Mouse (Mus musculus): ENCODE measurements around the gene Neurl1a.
A peak's percentile ranks its signal among the peaks of the same experiment; 100 is the strongest.

The Neurl1a gene

GRCm38 (mm10) chr19:47167617-47168214, 10.9 kb upstream of the Neurl1a start:
- no peak for DNase-seq (ENCODE audit: low spot score in 2 of 2)

DNA sequence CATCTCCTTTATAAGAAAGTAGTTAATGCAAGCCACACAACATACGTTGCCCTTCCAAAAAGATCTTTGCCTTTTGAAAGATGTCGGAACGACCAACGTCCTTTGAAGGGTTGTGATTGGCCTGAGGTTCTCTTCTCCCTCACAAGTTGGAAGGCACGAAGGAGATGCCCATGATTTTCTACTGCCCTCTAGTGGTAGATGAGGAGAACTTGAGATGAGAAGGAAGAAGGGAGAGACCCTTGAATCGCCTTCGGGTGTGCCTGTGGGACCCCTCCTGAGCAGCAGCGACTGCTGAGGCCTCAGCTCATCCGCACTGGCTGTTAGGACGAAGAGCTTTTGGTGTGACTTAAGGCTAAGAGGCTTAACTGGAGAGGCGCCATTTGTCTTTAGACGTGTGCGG, 10.4 kb upstream of the Neurl1a start:
- DNase-seq (ENCODE audit: low spot score in 2 of 2), result no peak

DNA sequence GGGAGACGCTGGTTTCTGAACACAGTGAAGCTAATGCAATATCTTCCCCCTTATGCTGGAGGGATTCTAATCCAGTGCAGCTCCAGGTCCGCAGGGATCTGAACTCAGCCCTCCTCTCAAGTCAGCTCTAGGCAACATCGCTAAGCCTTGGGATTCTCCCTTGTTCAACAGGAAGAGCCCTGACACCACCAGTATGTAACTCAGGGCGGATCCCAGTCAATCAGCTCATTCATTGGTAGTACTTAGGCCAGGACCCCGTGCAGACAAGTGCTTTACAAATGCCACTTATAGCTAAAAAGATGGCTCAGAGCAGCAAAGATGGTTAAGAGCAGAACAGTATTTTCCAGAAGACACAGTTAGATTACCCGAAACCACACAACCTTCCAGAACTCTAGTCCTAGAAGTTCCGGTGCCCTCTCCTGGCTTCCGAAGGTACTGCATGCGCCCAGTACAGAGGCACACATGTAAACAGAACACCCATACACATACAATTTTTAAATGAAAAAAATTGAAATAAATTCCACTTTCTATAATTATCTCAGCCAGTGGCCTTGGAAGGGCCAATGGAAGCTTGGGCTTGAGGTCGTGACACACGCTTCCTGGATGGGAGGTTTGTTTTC, 9.7 kb upstream of the Neurl1a start:
- peak; percentile 84 to 91 for DNase-seq (ENCODE audit: low spot score in 2 of 2)

GRCm38 (mm10) chr19:47174515-47174914, 4.1 kb upstream of the Neurl1a start:
- no peak for DNase-seq (ENCODE audit: low spot score in 2 of 2)

DNA sequence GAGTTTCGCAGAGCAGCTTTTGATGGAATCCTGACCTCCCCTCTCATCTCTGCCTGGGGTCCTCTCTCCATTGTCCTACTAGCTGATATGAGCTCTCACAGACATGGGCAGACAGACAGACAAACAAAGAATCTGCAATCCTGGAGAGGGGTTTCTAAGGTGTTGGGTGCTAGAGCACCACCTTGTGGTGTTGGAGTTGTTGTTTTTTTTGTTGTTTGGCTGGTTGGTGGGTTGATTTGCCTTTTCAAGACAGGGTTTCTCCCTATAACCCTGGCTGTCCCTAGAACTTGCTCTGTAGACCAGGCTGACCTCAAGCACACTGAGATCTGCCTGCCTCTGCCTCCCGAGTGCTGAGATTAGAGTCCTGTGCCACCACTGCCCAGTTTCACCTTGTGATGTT, 3.1 kb upstream of the Neurl1a start:
- DNase-seq (ENCODE audit: low spot score in 2 of 2), result no peak

DNA sequence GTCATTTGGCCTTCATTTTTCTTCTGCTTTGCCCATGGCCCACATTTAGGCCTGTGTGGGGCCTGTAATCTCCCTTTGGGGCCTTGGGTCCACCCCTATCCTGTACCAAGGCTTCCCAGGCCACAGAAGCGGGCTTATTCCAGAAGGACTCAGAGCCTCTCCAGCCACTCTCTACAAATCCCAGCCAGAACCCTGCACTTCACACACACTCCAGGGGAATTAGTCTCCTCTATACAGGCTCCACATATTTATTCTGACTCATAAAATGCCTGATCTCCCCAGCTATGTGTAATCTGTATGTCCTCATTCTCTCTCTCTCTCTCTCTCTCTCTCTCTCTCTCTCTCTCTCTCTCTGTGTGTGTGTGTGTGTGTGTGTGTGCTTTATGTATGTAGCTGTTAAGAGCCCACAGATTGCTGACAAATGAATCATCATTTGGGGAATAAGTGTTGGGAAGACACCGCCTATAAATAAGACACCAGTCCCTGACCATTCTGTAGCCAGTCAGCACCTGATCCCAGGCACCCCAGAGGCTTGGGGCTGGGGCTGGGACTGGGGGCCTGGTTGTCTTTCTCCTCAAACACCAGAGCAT, 1.6 kb upstream of the Neurl1a start:
- no peak for DNase-seq (ENCODE audit: low spot score in 2 of 2)

- DNase-seq (ENCODE audit: low spot score in 2 of 2), result peak; percentile 54 to 61
Measured at GRCm38 (mm10) chr19:47178001-47178400, 619 bp upstream of the Neurl1a start.

- peak; percentile 63 to 69 for DNase-seq (ENCODE audit: low spot score in 2 of 2)
Measured at GRCm38 (mm10) chr19:47179272-47179809, 721 bp downstream of the Neurl1a start.

- no peak for DNase-seq (ENCODE audit: low spot score in 2 of 2)
Measured at GRCm38 (mm10) chr19:47180011-47180410, 1.4 kb downstream of the Neurl1a start.

- no peak for DNase-seq (ENCODE audit: low spot score in 2 of 2)
Measured at GRCm38 (mm10) chr19:47184221-47184620, 5.6 kb downstream of the Neurl1a start.

DNA sequence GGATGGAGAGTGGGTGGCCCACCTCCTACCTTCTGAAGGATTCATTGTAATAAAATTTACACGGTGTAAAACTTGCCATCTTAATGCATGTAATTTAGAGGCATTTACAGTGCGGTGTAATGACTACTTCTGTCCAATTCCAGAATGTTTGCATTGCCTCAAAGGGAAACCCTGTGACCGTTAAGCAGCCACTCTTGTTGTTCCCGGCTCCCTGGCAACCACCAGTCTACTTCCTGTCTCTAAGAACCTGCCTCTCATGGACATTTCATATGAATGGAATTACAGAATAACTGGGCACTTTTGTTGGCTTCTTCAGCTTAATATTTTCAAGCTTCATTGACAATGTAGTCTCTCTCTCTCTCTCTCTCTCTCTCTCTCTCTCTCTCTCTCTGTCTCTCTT, 6.1 kb downstream of the Neurl1a start:
- DNase-seq (ENCODE audit: low spot score in 2 of 2), result no peak

DNA sequence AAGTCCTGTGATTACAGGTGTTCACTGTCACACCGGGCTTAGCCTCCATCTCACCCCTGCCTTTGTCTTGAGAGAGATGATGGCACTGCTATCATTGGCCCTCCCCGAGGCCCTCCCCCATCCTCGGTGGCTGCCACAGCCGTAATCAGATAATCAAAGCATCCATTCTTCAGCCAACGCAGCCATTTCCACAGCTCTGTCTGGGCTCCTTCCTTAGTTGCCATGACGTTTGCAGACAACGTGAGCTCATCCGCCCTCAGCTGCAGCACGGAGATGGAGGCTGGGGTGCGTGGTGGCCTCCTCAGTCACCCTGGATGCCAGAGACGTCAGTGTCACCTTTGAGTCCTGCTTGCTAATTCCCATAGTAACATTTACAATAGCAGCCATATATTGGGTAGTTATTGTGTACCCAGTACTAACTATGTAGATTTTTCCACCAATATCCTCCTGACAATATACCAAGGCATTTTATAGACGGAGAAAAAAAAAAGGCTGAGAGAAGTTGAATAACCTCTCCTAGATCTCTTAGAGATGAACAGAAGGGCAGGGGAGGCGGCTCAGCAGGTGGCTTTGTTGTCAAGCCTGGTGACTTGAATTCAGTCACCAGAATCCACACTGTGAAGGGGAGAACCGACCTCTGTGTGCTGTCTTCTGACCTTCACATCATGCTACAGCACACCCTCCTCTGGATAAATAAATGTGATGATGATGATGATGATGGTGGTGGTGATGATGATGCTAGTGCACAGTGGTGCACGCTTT, 8.1 kb downstream of the Neurl1a start:
- peak; percentile 51 to 59 for DNase-seq (ENCODE audit: low spot score in 2 of 2)

- DNase-seq (ENCODE audit: low spot score in 2 of 2), result no peak
Measured at GRCm38 (mm10) chr19:47188515-47189128, 10.0 kb downstream of the Neurl1a start.

GRCm38 (mm10) chr19:47192158-47192557, 13.5 kb downstream of the Neurl1a start:
- no peak for DNase-seq (ENCODE audit: low spot score in 2 of 2)

GRCm38 (mm10) chr19:47198671-47199350, 20.2 kb downstream of the Neurl1a start:
- no peak for DNase-seq (ENCODE audit: low spot score in 2 of 2)

GRCm38 (mm10) chr19:47201972-47202371, 23.4 kb downstream of the Neurl1a start:
- no peak for DNase-seq (ENCODE audit: low spot score in 2 of 2)

DNA sequence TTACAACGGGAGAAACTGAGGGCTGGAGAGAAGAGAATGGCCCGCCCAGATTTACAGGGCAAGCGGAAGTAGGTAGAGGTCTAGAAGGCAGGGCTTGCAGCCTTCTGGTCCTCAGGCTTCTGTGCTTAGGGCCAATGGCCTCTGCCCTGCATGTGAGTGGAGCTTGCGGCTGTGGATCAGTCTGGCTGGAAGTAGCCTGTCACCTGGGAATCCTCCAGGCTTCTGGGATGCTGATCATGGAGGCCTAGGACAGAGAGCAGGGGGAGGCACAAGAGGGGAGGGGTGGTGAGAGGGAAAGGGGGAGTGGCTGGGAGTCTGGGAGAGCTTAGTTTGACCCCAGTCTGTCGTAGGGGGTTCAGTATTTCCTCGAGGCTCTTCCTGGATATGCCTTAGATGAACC, 23.8 kb downstream of the Neurl1a start:
- DNase-seq (ENCODE audit: low spot score in 2 of 2), result no peak

- DNase-seq (ENCODE audit: low spot score in 2 of 2), result no peak
Measured at GRCm38 (mm10) chr19:47203042-47203441, 24.4 kb downstream of the Neurl1a start.

GRCm38 (mm10) chr19:47204653-47205052, 26.0 kb downstream of the Neurl1a start:
- DNase-seq (ENCODE audit: low spot score in 2 of 2), result peak in 1 of 2 experiments; percentile 63

DNA sequence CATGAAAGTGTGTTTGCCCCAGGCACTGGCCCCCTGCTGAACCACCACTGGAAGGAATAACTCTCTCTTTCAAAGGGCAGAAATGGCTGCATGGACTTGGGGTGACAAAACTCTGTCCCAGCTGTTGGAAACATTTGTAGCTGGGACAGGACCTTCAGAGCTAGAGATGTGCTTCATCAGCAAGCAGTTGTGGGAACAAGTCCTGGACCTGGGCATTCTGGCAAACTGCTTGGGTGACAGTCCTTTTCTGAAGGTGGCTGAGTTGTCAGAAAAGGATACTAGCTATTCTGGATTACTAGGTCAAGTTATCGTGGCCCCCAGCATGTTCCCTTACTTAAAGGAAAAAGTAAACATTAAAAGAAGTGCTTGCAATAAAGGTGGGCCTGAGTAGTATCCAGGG, 27.5 kb downstream of the Neurl1a start:
- DNase-seq (ENCODE audit: low spot score in 2 of 2), result no peak

- no peak for DNase-seq (ENCODE audit: low spot score in 2 of 2)
Measured at GRCm38 (mm10) chr19:47210432-47210831, 31.8 kb downstream of the Neurl1a start.

Measured in right cerebral cortex, postnatal 10 days (tissue).